Mouse (Mus musculus) bone marrow, adult 2 months (tissue): ENCODE results near the gene Mef2c.

ENCODE experiments used
- CTCF ChIP-seq: fragments of 200-500 bp; IDR thresholded peaks from 2 replicates; pipeline ENCODE4 v1.5.1; 2011; ENCODE audit warnings: low read length, control low read depth; ENCODE audit not compliant: control insufficient read depth, insufficient read depth
- POLR2A ChIP-seq: fragments of 200-500 bp; IDR thresholded peaks from 2 replicates; pipeline ENCODE4 v1.6.1; 2011; ENCODE audit warnings: low read depth, mild to moderate bottlenecking, control low read depth, low read length, borderline replicate concordance; ENCODE audit not compliant: control insufficient read depth

GRCm38 (mm10) chr13:83523232-83523969, 19.6 kb downstream of the Mef2c start:
- TF ChIP-seq CTCF (no peak), POLR2A (peak; percentile 51; the same call in 1 of the 2 replicates)
